Mouse (Mus musculus): Measurements from ENCODE around the gene Bach2. TPM values are rescaled to one million over a fixed set of nuclear protein-coding genes. Genes with fewer than 3 reads are reported as not detected.

The Bach2 gene
- polyA plus RNA-seq (2017; shearing (Covaris generic)): 212 TPM

GRCm38 (mm10) chr4:32238366-32238854 lies at the start of gene Bach2:
TSS of gene Bach2 (plus strand) at chr4:32238804.

GRCm38 (mm10) chr4:32602660-32603059 lies 364.1 kb downstream of the Bach2 start, which contains the start of gene Gja10:
TSS of gene Gja10 (minus strand) at chr4:32602760.

GRCm38 (mm10) chr4:32615034-32615881 lies 376.7 kb downstream of the Bach2 start, which contains the start of gene Casp8ap2:
TSS of gene Casp8ap2 (plus strand) at chr4:32615451.

